Mouse (Mus musculus) heart, embryonic 13.5 days (tissue): Measurements from ENCODE around the gene Ncln. TPM values are rescaled to one million over a fixed set of nuclear protein-coding genes. Genes with fewer than 3 reads are reported as not detected.

Source experiments
- ATAC-seq: fragments of 200-750 bp; cut with Nextera tagmentation; 2 replicates; pipeline ENCODE4 v1.8.0; 2017; ENCODE audit warnings: moderate TSS enrichment; ENCODE audit not compliant: insufficient number of reproducible peaks, low FRiP score, low TSS enrichment; ENCODE audit errors: extremely low read depth
- H3K27ac ChIP-seq: fragments of 300-500 bp; sonication (generic); replicated peaks from 2 replicates; pipeline ENCODE4 v1.5.1; 2015; ENCODE audit warnings: moderate library complexity, mild to moderate bottlenecking, inconsistent platforms
- H3K27me3 ChIP-seq: fragments of 300-500 bp; sonication (generic); replicated peaks from 2 replicates; pipeline ENCODE4 v1.6.1; 2015; ENCODE audit warnings: mild to moderate bottlenecking, inconsistent platforms
- H3K36me3 ChIP-seq: fragments of 300-500 bp; sonication (generic); 2 replicates; pipeline ENCODE4 v1.6.1; 2015; ENCODE audit warnings: mild to moderate bottlenecking, inconsistent platforms
- H3K4me1 ChIP-seq: fragments of 300-500 bp; sonication (generic); 2 replicates; pipeline ENCODE4 v1.6.1; 2015; ENCODE audit warnings: inconsistent platforms
- H3K4me2 ChIP-seq: fragments of 300-500 bp; sonication (generic); 2 replicates; pipeline ENCODE4 v1.6.1; 2015; ENCODE audit warnings: inconsistent platforms, mild to moderate bottlenecking, moderate library complexity
- H3K4me3 ChIP-seq: fragments of 300-500 bp; sonication (generic); 2 replicates; pipeline ENCODE4 v1.5.1; 2015; ENCODE audit warnings: moderate library complexity, mild to moderate bottlenecking, inconsistent platforms
- H3K9ac ChIP-seq: fragments of 300-500 bp; sonication (generic); 2 replicates; pipeline ENCODE4 v1.6.1; 2015; ENCODE audit warnings: inconsistent platforms, mild to moderate bottlenecking, moderate library complexity
- H3K9me3 ChIP-seq: fragments of 300-500 bp; sonication (generic); 2 replicates; pipeline ENCODE4 v1.6.1; 2016; ENCODE audit warnings: inconsistent platforms
- WGBS: fragments of 180-500 bp; shearing (Covaris S2); methylation state at CpG from one replicate; pipeline ENCODE4 v1.1.7; 2015; ENCODE audit warnings: mixed read lengths; 5-methylcytosine and 5-hydroxymethylcytosine counted together
- polyA plus RNA-seq: library from polyadenylated mRNA; unstranded; fragments of >200 nt; fragmentation: Nextera tagmentation; extraction: Ambion mirVana; gene quantifications from 2 replicates; pipeline ENCODE4 v1.2.1, GENCODE M21; 2015

The Ncln gene
- polyA plus RNA-seq, 1 experiment from 2014 or later, result 53.8 TPM

DNA sequence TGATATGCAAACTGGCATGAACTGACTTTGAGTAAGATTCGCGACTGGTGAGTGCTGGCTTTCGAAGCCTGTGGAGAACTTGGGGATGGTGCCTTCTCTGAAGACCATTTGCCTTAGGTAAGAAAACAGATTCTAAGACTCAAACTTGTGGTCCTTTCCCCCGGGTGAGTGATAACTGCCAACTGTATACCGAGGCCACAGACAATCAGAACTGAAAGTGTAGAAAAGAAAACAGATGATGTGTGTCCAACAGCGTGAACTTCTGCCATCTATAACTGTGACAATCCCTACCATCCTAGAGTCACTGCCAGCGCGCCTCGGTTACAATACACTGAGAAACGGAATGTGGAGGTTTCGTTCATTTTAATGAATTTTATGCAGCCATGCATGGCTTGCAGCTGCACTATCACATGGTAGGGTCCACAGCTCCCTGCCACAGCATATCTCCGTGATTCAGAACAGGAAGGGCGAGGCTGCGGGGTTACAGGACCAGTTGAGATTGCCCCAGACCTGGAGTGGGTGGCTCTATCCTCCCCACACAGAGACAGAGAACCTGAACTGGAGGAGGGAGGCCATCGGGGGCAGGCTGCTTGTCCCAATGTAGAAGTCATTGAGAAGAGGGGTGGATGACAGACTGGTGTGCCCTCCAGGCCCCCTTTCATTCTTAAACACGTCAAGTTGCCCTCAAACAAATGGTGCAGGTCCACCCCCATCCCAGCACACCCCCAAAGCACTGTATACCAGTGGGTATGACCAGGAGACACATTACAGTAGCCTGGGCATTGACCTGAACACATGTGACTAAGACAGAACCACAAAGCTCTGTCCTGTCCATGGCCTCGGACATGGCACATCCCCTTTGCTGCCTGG lies 1.4 kb upstream of the Ncln start:
- Histone ChIP-seq H3K27ac (no peak overlapping the region), H3K36me3 (peaks cover 11% of the 10 kb centered on the region), H3K27me3 (no peaks in the 10 kb centered on the region), H3K4me2 (peak overlapping the region; percentile 65), H3K9me3 (no peaks in the 10 kb centered on the region), H3K4me1 (peaks cover 26% of the 10 kb centered on the region), H3K9ac (no peak overlapping the region), H3K4me3 (no peak overlapping the region)
- no peak for ATAC-seq
- WGBS, result 73% methylated on average over 17 of the region's 17 CpGs

DNA sequence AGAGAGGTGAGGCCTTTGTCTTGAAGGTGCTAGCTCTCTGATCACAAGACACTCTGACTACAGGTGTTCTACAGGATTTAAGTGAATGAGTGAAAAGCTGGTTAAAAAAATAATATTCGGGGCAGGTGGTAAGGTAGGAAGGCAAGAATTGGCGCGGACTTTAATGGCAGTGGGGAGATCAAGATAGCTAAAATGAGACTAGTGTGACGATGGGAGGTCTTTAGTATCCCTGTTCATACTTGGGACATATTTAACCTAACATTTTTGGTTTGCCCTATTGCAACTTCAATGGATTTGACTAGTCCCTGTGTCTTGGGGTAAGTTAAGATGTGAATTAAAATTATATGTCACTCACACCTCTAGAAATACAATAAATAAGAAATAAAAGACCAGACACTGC lies 777 bp upstream of the Ncln start:
- Histone ChIP-seq H3K4me1 (peaks cover 26% of the 10 kb centered on the region), H3K4me3 (peak overlapping the region; percentile 95), H3K27ac (no peak overlapping the region), H3K36me3 (peaks cover 17% of the 10 kb centered on the region), H3K9ac (peak overlapping the region; percentile 74), H3K4me2 (peak overlapping the region; percentile 65), H3K27me3 (no peaks in the 10 kb centered on the region), H3K9me3 (no peaks in the 10 kb centered on the region)
- ATAC-seq, result no peak
- WGBS, result 29% methylated on average over 4 of the region's 4 CpGs

DNA sequence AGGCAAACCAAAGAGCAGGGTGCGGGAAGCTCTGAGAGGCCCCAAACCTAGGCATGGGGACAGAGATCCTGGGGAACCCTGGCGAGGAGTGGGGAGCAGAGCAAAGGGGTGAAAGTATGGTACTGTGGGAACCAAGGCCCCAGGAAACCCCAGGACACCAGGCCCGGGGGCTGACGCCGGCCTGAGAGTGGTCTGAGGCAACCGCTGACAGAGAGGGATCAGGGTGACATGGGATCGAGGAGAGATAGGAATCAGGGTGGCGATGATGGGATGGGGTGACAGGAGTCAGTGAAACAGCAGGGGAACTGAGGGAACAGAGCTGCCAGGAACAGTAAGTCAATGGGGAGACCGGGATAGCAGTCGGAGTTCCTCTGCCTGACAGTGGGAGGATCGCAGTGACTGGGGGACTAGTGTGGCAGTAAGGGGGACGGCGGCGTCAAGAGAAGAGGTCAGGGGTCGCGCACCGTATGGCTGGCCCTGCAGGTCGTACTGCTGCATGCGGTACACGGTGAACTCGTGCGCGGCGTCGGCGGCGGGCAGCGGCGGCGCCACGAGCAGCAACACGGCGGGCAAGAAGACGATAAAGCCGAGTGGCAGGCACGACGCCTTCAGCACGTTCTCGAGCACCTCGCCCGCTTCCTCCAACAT lies 452 bp downstream of the Ncln start:
- 2% methylated on average over 41 of the region's 41 CpGs for WGBS
- ATAC-seq, result 0 out of 2 replicates have a peak, but pooled peaks have one; percentile 6
- Histone ChIP-seq H3K4me2 (peak overlapping the region; percentile 96), H3K27me3 (no peaks in the 10 kb centered on the region), H3K4me1 (peaks cover 26% of the 10 kb centered on the region), H3K27ac (peak overlapping the region; percentile 60; the same call in 1 of the 2 replicates), H3K4me3 (peak overlapping the region; percentile 95), H3K9me3 (no peaks in the 10 kb centered on the region), H3K36me3 (peaks cover 30% of the 10 kb centered on the region), H3K9ac (peak overlapping the region; percentile 91)

DNA sequence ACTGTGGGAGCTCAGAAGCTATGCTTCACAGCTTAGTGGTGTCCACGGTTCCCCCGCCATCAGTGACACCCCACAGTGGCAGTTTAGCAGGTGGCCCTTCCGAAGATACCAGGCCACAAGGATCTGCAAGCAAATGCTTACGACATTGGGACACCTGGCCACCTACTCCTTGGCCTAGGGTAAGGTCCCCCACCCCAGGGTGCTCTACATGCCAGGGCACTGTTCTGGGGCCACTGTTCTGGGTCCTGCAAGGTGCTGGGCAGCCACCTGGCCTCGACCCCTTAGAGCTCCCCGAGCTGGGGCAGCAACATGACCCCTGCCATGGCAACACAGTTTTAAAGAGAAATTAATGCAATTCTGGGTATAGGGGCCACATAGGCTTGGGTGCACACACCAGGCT lies 1.0 kb downstream of the Ncln start:
- Histone ChIP-seq H3K9ac (peak overlapping the region; percentile 91), H3K27ac (no peak overlapping the region)
- WGBS, result 68% methylated on average over 6 of the region's 6 CpGs

DNA sequence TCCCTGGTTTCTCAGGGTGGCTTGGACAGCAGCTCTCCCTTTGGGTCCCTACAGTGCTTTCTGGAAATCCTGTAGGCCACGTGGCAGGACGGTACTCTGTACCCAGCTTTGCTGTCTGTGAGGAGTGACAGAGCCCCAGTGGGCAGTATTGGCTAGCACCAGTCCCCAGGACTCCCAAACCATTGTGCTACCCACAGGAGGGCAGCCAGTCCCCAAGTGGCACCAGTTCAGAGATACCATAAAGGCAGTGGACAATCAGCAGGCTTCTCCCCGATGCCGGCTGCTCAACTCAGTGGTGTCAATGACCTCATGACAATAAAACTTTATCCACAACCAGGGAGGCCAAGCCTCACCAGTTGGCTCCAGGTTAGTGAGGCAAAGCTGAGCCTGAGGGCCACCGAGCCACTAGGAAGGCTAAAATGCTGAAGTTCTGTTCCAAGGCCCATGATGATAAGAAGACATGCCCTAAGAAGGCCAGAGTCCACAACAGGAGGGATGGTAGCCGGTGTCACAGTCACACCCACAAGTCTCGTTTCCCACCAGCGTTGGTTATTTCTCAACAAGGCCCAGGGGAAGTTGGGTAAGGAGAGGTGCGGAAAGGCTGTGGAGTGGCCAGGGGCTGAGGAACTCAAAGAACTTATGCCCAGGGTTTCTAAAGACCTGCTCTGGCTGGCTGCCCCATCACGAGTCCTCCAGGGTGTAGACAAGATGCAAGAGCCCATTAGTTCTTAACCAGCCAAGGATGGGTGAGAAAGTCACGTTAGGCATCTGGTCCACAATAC lies 1.7 kb downstream of the Ncln start:
- Histone ChIP-seq H3K27me3 (no peaks in the 10 kb centered on the region), H3K27ac (no peak overlapping the region), H3K4me1 (peaks cover 26% of the 10 kb centered on the region), H3K4me2 (peak overlapping the region; percentile 96), H3K4me3 (peak overlapping the region; percentile 95), H3K9me3 (no peaks in the 10 kb centered on the region), H3K36me3 (peaks cover 42% of the 10 kb centered on the region), H3K9ac (peak overlapping the region; percentile 91)
- no peak for ATAC-seq
- 86% methylated on average over 11 of the region's 11 CpGs for WGBS

More for the DNA sequence above, 1.0 kb downstream of the Ncln start:
- H3K36me3 ChIP-seq, result peaks cover 35% of the 10 kb centered on the region
- peak overlapping the region; percentile 96 for H3K4me2 ChIP-seq
- no peaks in the 10 kb centered on the region for H3K9me3 ChIP-seq
- peak overlapping the region; percentile 95 for H3K4me3 ChIP-seq
- H3K27me3 ChIP-seq, result no peaks in the 10 kb centered on the region
- ATAC-seq, result no peak
- peaks cover 26% of the 10 kb centered on the region for H3K4me1 ChIP-seq

DNA sequence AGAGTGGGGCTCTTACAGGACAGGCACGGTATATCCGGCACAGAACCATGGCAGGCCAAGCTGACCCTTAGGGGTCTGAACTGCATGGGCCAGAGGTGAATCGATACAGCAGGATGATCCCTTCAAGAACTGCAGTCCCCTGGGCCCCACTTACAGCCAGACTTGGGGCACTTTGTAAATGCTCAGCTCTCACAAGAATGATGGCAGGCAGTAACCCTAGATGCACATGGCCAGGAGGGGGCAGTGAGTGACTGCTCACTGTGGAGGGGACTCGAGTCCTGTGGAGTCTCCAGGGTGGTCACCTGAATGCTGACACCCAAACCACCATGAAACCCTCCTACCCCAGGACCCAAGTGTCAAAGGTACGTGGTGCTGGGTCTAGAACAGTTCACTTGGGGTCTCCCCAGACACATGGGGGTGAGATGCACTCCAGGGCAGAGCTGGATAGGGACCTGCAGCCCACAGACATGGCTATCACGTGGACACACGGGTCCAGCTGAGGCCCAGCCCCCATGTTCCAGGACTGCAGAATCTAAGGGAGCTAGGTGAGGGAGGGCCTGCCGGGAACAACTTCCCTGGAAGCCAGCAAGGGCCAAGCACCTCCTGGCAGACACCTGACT lies 2.5 kb downstream of the Ncln start:
- Histone ChIP-seq H3K4me2 (no peak overlapping the region), H3K9me3 (no peaks in the 10 kb centered on the region), H3K9ac (0 out of 2 replicates have a peak overlapping the region, but pooled peaks have one; percentile 25), H3K36me3 (peaks cover 50% of the 10 kb centered on the region), H3K4me1 (peaks cover 24% of the 10 kb centered on the region), H3K27me3 (no peaks in the 10 kb centered on the region), H3K27ac (no peak overlapping the region), H3K4me3 (no peak overlapping the region)
- 80% methylated on average over 8 of the region's 8 CpGs for WGBS
- no peak for ATAC-seq

DNA sequence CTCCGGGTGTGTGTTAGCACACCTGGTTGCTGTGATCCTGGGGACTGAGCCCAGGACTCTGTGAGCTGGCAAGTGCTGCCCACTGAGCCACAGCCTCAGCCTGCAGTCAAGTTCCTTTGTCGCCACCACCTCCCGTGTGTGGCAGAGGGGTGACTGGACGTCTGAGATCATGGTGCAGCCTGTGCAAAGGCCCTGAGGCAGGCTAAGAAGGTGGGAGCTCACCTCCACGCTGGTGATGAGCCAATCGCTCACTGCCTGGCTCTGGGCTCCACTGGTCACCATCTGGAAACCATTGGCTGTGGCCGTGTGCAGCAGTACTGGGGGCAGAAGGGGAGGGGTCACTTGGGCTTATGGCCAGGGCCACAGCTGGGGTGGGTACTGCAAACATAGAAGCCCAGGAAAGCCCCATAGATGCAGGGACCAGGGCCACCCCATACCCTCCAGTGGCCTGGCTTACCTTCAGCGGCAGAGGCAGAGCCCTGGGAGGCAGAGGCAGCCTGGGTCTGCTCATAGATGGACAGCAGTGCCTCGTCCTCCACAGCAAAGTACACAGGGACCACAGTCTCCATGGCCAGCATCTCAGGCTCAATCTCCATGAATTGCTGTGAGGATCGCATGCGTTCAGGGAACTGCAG lies 3.5 kb downstream of the Ncln start:
- no peak for ATAC-seq
- WGBS, result 91% methylated on average over 11 of the region's 11 CpGs
- Histone ChIP-seq H3K27me3 (no peaks in the 10 kb centered on the region), H3K4me3 (no peak overlapping the region), H3K27ac (no peak overlapping the region), H3K4me1 (peaks cover 33% of the 10 kb centered on the region), H3K9ac (no peak overlapping the region), H3K9me3 (no peaks in the 10 kb centered on the region), H3K4me2 (no peak overlapping the region), H3K36me3 (peaks cover 60% of the 10 kb centered on the region)

DNA sequence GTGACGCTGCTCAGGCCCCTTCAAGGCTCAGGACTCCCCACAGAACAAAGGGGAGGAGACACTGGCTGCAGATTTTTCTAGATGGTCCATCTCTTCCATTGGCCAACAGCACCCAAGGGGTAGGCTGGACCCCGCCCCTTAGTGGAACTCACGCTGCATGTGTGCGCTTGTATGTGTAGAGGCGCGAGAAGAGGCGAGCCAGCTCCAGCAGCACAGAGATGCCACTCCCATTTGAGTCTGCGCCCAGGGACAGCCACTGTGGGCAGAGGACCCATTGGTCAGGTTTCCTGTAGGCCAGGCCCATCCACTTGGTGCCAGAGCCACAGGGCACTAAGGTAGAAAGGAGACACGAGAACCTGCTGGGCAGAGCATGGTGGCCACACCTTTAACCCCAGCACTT lies 5.2 kb downstream of the Ncln start:
- Histone ChIP-seq H3K4me3 (no peak overlapping the region), H3K27me3 (no peaks in the 10 kb centered on the region), H3K4me1 (peaks cover 32% of the 10 kb centered on the region), H3K36me3 (peaks cover 77% of the 10 kb centered on the region), H3K4me2 (no peak overlapping the region), H3K9ac (no peak overlapping the region), H3K27ac (no peak overlapping the region), H3K9me3 (no peaks in the 10 kb centered on the region)
- ATAC-seq, result no peak
- 92% methylated on average over 9 of the region's 9 CpGs for WGBS

DNA sequence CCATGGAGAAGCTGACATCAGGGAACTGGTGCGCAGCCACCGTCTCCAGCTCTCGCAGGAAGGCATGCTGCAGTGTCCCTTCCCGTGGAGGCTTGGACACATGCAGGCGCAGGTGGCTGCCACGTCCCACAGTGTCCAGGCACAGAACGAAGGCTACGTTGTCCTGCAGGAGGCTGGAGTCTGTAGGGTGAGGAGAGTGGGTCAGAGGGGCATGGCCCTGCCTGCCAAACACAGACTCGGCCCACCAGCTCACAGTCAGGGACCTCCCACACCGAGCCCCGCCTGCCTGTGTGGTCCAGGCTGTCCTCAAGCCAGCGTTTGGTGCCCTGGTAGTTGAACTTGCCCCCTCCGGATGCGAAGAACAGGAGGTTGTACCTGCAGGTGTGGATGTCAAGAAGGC lies 6.3 kb downstream of the Ncln start:
- H3K4me1 ChIP-seq, result peaks cover 27% of the 10 kb centered on the region
- H3K4me2 ChIP-seq, result no peak overlapping the region
- H3K9me3 ChIP-seq, result no peaks in the 10 kb centered on the region
- WGBS, result 84% methylated on average over 14 of the region's 14 CpGs
- H3K27me3 ChIP-seq, result no peaks in the 10 kb centered on the region
- H3K36me3 ChIP-seq, result peaks cover 80% of the 10 kb centered on the region
- H3K27ac ChIP-seq, result no peak overlapping the region
- no peak overlapping the region for H3K9ac ChIP-seq
- ATAC-seq, result no peak
- H3K4me3 ChIP-seq, result no peak overlapping the region

DNA sequence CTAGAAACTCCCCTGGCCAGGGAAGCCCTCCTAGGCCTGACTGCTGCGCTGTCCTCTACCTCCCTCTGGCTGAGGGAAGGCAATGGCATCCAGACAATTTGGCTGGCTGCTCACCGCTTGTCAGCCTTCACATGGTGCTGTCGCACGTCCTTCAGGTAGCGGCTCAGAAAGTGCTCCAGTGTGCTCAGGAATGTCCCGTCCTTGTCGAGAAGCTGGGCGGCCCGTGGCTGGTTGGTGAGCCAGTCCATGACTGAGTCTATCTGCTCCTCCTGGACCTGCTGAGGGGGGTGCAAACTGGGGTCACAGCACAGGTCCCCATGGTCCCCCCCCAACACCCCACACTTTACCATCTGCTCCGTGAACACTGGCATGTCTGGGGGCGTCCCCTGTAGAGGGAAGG lies 8.1 kb downstream of the Ncln start:
- no peak overlapping the region for H3K4me3 ChIP-seq
- no peak overlapping the region for H3K4me2 ChIP-seq
- peak overlapping the region; percentile 59 for H3K27ac ChIP-seq
- H3K9ac ChIP-seq, result peak overlapping the region; percentile 40; the same call in 1 of the 2 replicates
- H3K27me3 ChIP-seq, result peaks cover under 1% of the 10 kb centered on the region; the same call in 1 of the 2 replicates
- peaks cover 74% of the 10 kb centered on the region for H3K36me3 ChIP-seq
- ATAC-seq, result no peak
- no peaks in the 10 kb centered on the region for H3K9me3 ChIP-seq
- 60% methylated on average over 11 of the region's 11 CpGs for WGBS
- H3K4me1 ChIP-seq, result peaks cover 16% of the 10 kb centered on the region
